Mouse (Mus musculus) lung, embryonic 14.5 days (tissue): ENCODE data around the gene Slc35g3. TPM values are rescaled to one million over a fixed set of nuclear protein-coding genes. Genes with fewer than 3 reads are reported as not detected.

Experiments used
- ATAC-seq: fragments of 200-750 bp; cut with Nextera tagmentation; 2 replicates; pipeline ENCODE4 v1.8.0; 2017; ENCODE audit warnings: mild to moderate bottlenecking, moderate TSS enrichment, moderate library complexity; ENCODE audit not compliant: insufficient read depth
- DNase-seq: peaks from one replicate; pipeline ENCODE4 v3.0.0-alpha.2; 2015
- H3K27ac ChIP-seq: fragments of 300-500 bp; sonication (generic); 2 replicates; pipeline ENCODE4 v1.5.1; 2014; ENCODE audit warnings: low read depth, mild to moderate bottlenecking, moderate library complexity
- H3K27me3 ChIP-seq: fragments of 300-500 bp; sonication (generic); 2 replicates; pipeline ENCODE4 v1.6.1; 2014; ENCODE audit warnings: low read length, control low read depth; ENCODE audit not compliant: insufficient read depth
- H3K36me3 ChIP-seq: fragments of 300-500 bp; sonication (generic); 2 replicates; pipeline ENCODE4 v1.6.1; 2014; ENCODE audit warnings: control low read depth; ENCODE audit not compliant: insufficient read depth
- H3K4me1 ChIP-seq: fragments of 300-500 bp; sonication (generic); 2 replicates; pipeline ENCODE4 v1.6.1; 2014; ENCODE audit warnings: antibody characterized with exemption, control low read depth; ENCODE audit not compliant: insufficient read depth
- H3K4me2 ChIP-seq: fragments of 300-500 bp; sonication (generic); 2 replicates; pipeline ENCODE4 v1.6.1; 2014; ENCODE audit warnings: mild to moderate bottlenecking
- H3K4me3 ChIP-seq: fragments of 300-500 bp; sonication (generic); 2 replicates; pipeline ENCODE4 v1.5.1; 2014; ENCODE audit warnings: low read depth, low read length
- H3K9ac ChIP-seq: fragments of 300-500 bp; sonication (generic); 2 replicates; pipeline ENCODE4 v1.6.1; 2014
- H3K9me3 ChIP-seq: fragments of 300-500 bp; sonication (generic); 2 replicates; pipeline ENCODE4 v1.6.1; 2016; ENCODE audit warnings: low read depth, low read length, control low read depth
- CTCF ChIP-seq: IDR thresholded peaks from 2 replicates; pipeline ENCODE4 v1.5.1; 2016; ENCODE audit warnings: antibody characterized with exemption, low read depth
- WGBS: fragments of 180-500 bp; shearing (Covaris S2); extraction: QIAGEN DNeasy Blood & Tissue Kit; methylation state at CpG from one replicate; pipeline ENCODE4 v1.1.7; 2014; 5-methylcytosine and 5-hydroxymethylcytosine counted together
- polyA plus RNA-seq: library from polyadenylated mRNA; unstranded; fragments of >200 nt; fragmentation: Nextera tagmentation; extraction: Ambion mirVana; gene quantifications from 2 replicates; pipeline ENCODE4 v1.2.1, GENCODE M21; 2014

Gene Slc35g3
- polyA plus RNA-seq, result 0.12 and 0.20 TPM in 2 replicates

DNA sequence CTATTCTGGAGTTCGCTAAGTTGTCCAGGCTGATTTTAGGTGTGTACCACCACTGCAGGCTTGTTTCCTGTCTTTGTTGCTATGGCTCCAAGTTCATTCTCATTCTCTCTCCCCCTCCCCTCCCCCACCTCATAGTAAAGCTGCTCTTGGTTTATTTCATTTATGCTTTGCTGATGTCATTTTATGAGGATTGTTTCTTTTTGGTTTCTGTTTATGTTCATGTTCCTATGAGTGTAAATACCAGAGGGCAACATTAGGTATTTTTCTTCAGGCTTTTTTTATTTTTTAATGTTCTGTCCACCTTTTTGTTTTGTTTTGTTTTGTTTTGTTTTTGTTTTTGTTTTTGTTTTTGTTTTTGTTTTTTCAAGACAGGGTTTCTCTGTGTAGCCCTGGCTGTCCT lies at the start of gene Slc35g3:
TSS of gene Slc35g3 (minus strand) at position 101 of the 400 bp plus-strand sequence.
- 71% methylated on average over 1 of the region's 1 CpGs for WGBS
- Histone ChIP-seq H3K4me3 (no peak within 1 kb of the TSS), H3K9ac (no peak within 1 kb of the TSS), H3K4me2 (no peak within 1 kb of the TSS), H3K27me3 (no peaks in the 10 kb centered on the region), H3K4me1 (peaks cover 21% of the 10 kb centered on the region), H3K27ac (no peak within 1 kb of the TSS), H3K9me3 (no peaks in the 10 kb centered on the region), H3K36me3 (no peaks in the 10 kb centered on the region)
- DNase-seq, result no peak
- no peak for ATAC-seq
- TF ChIP-seq CTCF, result no peak

DNA sequence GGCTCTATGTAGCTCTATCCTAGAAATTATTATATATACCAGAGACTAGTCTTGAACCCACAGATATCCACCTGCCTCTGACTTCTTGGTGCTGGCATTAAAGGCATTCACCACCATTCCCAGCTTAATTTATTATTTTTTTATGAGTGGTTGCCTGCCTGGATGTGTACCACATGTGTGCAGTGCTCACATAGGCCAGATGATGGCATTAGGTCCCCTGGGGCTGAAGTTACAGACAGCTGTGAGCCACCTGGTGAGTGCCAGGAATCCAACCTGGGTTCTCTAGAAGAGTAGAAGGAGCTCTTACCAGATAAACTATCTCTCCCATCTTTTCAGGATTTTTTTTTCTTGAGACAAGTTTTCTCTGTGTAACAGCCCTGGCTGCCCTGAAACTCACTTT lies 48.5 kb upstream of the Slc35g3 start:
- H3K9me3 ChIP-seq, result no peaks in the 10 kb centered on the region
- no peak for TF ChIP-seq CTCF
- ATAC-seq, result no peak
- peaks cover 6% of the 10 kb centered on the region; the same call in 1 of the 2 replicates for H3K27me3 ChIP-seq
- H3K27ac ChIP-seq, result no peak overlapping the region
- no peaks in the 10 kb centered on the region for H3K36me3 ChIP-seq
- no peak overlapping the region for H3K4me3 ChIP-seq
- H3K9ac ChIP-seq, result no peak overlapping the region
- no peak for DNase-seq
- H3K4me2 ChIP-seq, result no peak overlapping the region
- H3K4me1 ChIP-seq, result no peaks in the 10 kb centered on the region

DNA sequence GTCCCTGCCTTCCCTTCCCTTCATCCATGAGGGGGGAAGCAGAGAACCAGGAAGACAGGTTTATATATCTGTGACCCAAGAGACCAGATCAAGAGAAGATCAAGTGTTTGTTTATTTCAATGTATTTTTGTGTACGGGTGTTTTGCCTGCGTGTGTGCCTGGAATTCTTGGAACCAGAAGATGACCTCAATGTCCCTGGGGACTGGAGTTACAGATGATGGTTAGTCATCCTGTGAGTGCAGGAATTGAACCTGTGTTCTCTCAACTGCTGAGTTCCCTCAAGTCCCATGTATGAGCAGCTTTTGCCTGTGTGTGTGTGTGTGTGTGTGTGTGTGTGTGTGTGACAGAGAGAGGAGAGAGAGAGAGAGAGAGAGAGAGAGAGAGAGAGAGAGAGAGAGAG lies 45.9 kb upstream of the Slc35g3 start:
- DNase-seq, result no peak
- Histone ChIP-seq H3K27me3 (peaks cover 27% of the 10 kb centered on the region), H3K9me3 (no peaks in the 10 kb centered on the region), H3K36me3 (no peaks in the 10 kb centered on the region), H3K4me1 (peaks cover 18% of the 10 kb centered on the region), H3K4me3 (no peak overlapping the region), H3K4me2 (no peak overlapping the region), H3K9ac (no peak overlapping the region), H3K27ac (no peak overlapping the region)
- ATAC-seq, result no peak
- no peak for TF ChIP-seq CTCF
- 58% methylated on average over 2 of the region's 2 CpGs for WGBS

DNA sequence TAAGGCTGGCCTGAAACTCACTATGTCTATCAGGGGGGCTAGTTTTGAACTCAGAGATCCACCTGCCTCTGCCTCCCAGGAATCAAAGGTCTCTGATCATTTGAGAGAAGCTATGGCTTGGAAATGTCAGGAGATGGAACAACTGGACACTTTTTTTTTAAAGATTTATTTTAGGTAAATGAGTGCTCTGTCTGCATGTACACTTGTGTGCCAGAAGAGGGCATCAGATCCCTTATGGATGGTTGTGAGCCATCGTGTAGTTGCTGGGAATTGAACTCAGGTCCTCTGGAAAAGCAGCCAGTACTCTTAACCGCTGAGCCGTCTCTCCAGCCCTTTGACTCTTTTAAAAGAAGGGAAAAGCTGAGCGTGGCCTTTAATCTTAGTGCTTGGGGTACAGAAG lies 44.6 kb upstream of the Slc35g3 start:
- peaks cover 39% of the 10 kb centered on the region for H3K27me3 ChIP-seq
- no peak overlapping the region for H3K27ac ChIP-seq
- DNase-seq (no peak), ATAC-seq (no peak)
- 79% methylated on average over 4 of the region's 4 CpGs for WGBS
- no peaks in the 10 kb centered on the region for H3K36me3 ChIP-seq
- no peaks in the 10 kb centered on the region for H3K9me3 ChIP-seq
- no peak overlapping the region for H3K9ac ChIP-seq
- no peak overlapping the region for H3K4me2 ChIP-seq
- H3K4me1 ChIP-seq, result peaks cover 25% of the 10 kb centered on the region
- no peak overlapping the region for H3K4me3 ChIP-seq
- peak; percentile 36; the same call in 1 of the 2 replicates for TF ChIP-seq CTCF

DNA sequence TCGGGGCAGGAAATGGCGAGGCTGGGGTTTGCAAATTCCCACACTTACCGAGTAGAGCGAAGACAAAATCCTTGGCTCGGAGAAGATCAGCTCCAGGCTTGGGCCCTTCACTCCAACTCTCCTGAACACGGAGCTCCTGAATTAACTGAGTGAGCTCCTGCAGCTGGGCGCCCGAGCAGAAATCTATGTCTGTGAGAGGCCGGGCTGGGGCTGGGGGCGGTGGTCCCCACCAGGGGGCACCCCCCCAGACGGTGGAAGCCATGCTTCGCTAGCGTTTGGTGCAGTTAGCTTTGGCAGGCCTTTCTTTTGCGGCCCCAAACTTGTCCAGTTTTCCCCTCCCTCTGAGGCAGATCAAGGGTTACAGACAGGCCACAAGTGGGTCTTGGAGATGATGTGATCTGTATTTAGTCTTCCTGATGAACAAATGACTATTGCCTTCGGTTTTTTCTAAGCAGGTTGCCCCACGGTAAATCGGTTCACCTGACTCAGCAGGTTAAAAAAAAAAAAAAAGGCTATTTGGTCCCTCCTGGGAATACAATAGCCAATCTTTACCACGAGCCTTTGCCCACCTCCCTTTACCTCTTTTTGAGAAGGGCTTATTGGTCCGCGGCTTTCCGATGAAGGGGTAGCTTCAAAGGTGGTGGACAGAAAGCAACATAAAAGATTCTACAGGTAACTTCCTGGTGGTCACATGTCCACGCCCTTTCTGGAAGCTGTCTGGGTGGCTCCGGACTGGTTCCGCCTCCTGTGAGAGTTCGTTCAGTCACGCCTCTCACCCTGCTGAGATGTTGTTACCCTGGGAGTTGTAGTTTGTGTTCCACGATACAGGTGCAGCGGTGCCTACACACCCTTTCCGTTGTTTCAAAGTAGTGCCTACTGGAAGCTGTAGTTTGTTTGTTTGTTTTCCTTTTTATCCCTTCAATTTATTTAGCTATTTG lies 43.5 kb upstream of the Slc35g3 start, which contains the start of gene Tmem102:
TSS of gene Tmem102 (minus strand) at position 653 of the 938 bp plus-strand sequence.
- Histone ChIP-seq H3K27ac (no peak within 1 kb of the TSS), H3K4me2 (peak within 1 kb of the TSS; percentile 97), H3K27me3 (peaks cover 43% of the 10 kb centered on the region), H3K9me3 (no peaks in the 10 kb centered on the region), H3K4me3 (peak within 1 kb of the TSS; percentile 52), H3K36me3 (no peaks in the 10 kb centered on the region), H3K9ac (peak within 1 kb of the TSS; percentile 54), H3K4me1 (peaks cover 30% of the 10 kb centered on the region)
- DNase-seq (peak; percentile 39), ATAC-seq (no peak)
- TF ChIP-seq CTCF, result no peak
- WGBS, result 9% methylated on average over 29 of the region's 29 CpGs

DNA sequence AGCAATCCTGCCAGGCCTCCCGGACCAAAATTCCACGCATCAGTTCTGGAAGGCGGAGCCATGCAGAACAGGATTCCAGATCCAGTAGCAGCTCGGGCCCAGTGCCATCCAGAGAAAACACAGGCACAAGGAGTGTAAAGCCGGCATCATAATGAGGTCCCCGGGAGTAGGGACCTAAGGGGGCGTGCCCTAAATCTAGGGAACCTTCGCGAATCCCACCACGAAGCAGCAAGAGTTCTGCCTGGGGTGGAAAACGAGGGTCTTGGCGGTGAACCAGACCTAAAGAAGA lies 42.8 kb upstream of the Slc35g3 start:
- no peak for TF ChIP-seq CTCF
- Histone ChIP-seq H3K27me3 (peaks cover 45% of the 10 kb centered on the region), H3K27ac (no peak overlapping the region), H3K9me3 (no peaks in the 10 kb centered on the region), H3K9ac (peak overlapping the region; percentile 54), H3K36me3 (no peaks in the 10 kb centered on the region), H3K4me3 (peak overlapping the region; percentile 52), H3K4me1 (peaks cover 32% of the 10 kb centered on the region), H3K4me2 (peak overlapping the region; percentile 97)
- WGBS, result 11% methylated on average over 12 of the region's 12 CpGs
- peak; percentile 34 for DNase-seq
- no peak for ATAC-seq

DNA sequence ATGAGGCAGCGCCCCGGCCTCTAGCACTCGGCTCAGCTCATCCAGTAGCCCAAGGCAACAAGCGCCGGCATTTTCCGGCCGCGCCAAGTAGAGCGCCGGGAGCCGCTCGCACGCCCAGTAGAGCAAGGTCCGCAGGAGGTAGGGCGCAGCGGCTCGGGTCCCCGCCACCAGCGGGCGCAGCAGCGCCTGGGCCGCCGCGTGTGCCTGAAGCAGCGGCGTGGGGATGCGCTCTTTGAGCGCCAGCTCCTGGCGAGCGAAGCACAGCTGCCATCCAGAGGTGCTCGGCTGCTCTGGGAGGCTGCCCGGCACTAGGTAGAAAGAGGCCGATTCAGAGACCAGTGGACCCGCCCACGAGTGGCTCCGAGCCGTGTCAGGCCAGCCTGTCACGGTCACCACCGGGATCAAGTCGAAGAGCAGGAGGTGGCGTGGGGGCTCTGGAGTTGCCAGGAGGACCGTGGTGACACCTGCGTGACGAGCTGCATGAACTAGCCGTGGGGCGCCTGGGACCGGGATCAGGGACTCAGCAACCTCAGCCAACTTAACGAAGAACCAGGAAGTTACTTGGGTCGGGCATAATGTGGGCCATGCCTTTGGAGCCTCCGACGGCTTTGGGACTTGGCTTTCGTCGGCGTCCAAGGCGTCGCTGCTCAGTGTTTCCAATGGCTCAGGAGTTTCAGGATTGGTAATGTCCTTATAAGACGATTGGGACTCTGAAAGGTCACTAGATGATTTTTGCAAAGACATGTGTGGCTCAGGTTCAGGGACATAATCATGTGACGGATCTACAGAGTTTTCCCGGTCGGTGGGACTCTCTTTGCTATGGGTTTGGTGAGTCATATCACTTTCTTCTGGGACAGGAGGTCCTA lies 42.3 kb upstream of the Slc35g3 start:
- Histone ChIP-seq H3K9me3 (no peaks in the 10 kb centered on the region), H3K36me3 (no peaks in the 10 kb centered on the region), H3K27me3 (peaks cover 45% of the 10 kb centered on the region), H3K4me2 (peak overlapping the region; percentile 97), H3K27ac (0 out of 2 replicates have a peak overlapping the region, but pooled peaks have one; percentile 6), H3K4me1 (peaks cover 38% of the 10 kb centered on the region), H3K9ac (peak overlapping the region; percentile 54), H3K4me3 (peak overlapping the region; percentile 52)
- TF ChIP-seq CTCF, result peak; percentile 51
- ATAC-seq (peak; percentile 62), DNase-seq (peak; percentile 88)
- 2% methylated on average over 60 of the region's 60 CpGs for WGBS
